Mouse (Mus musculus) lung, postnatal 14 days (tissue): ENCODE measurements around the gene Sppl2a.
"Not testable (repeated sequence)": the region's sequence is repeated elsewhere in the genome, so short reads cannot be mapped to it uniquely, and the experiment has no call there.

Experiments used
- DNase-seq: peaks from one replicate; pipeline ENCODE4 v3.0.0; 2021

Sppl2a gene

DNA sequence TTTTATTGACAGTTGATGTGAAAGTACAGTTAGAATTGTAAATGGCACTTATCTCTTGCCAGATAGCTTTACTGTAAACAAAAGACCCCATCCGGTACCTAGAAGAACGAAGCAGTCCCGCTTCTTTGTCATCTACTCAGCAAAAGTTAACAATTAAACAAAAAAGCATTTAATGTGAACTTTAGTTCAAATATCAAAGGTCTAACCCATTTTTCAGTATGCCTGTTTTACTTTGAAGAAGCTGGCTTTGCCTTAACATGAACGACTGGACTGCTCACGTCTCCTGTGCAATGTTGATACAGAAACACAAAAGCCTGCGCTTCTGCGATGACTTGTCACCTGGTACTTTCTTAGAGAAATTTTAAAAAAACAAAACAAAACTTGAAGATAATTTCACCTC lies 40.7 kb downstream of the Sppl2a start:
- no peak for DNase-seq

- DNase-seq = no peak
Measured at GRCm38 (mm10) chr2:126891743-126892142, 41.3 kb downstream of the Sppl2a start.

- DNase-seq = no peak
Measured at GRCm38 (mm10) chr2:126887141-126887540, 45.9 kb downstream of the Sppl2a start.

GRCm38 (mm10) chr2:126885871-126886270 lies 47.2 kb downstream of the Sppl2a start:
- no peak for DNase-seq

GRCm38 (mm10) chr2:126882711-126883110 lies 50.3 kb downstream of the Sppl2a start:
- DNase-seq = not testable (repeated sequence)

DNA sequence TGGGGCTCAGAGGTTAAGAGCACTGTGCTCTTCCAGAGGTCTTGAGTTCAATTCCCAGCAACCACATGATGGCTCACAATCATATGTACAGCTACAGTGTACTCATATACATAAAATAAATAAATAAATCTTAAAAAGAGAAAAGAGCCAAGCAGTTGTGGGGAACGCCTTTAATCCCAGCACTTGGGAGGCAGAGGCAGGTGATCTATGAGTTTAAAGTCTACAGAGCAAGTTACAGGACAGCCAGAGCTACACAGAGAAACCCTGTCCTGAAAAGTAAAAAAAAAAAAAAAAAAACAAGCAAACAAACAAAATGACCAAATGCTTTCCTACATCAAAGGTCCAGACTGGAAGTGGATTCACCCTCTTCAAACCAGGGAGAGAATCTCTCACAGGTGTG lies 55.0 kb downstream of the Sppl2a start:
- no peak for DNase-seq

DNA sequence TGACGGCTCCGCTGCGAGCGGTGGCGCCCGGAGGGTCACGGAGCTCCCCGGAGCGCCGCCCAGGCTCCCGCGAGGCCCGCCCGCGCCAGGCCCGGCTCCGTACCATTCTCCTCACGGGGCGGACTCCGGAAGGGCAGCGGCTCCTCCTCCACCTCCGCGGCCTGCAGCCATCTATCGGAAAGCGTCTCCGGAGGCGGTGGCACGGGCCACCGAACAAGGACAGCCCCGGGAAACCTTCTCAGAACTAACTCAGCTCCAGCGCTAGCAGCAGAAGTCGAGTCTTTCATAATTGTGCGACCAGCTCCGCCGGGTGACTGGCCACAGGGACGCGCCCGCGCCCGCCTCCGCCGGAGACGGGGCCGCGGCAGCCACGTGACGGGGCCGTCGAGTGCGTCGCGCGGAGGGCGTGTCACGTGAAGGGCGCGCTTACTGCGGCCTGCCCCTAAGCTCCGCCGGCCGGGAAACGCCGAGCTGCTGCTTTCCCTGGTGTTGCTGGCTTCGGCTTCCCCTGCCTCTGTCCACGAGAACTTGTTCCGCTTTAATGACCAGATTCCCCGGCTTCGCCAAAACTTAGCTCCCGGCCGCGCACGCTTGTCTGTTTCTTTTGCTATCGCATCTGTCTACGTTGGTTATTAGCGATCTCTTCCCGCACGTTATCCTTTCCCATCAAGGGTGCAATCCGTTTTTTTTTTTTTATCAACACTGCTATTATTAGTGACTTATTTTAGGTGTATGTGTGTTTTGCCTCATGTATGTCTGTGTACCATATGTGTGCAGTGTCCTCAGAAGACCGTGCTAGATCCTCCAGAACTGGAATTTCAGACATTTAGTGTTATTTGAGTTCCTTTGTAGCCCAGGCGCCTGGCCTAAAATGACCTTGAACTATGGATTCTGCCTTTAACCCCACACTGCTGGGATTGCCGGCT lies 56.9 kb downstream of the Sppl2a start, which contains the start of gene Trpm7:
Trpm7 (minus strand) TSS at position 360 of the 926 bp plus-strand sequence.
- DNase-seq = peak; percentile 91

DNA sequence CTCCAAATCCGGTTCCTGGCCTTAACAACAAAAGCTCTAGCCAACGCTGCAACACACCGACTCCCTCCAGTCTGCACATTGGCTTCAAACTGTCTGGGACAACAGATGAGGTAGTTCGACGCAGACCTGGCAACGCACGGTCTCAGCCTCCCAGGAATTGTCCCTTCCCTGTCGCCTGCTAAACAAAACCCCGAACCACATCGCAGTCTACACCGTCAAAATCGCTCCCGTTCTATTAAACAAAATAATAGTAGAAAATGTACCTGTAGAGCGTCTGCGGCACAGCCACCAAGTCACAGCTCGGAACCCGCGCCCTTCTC lies 57.6 kb downstream of the Sppl2a start:
- DNase-seq = peak; percentile 26

DNA sequence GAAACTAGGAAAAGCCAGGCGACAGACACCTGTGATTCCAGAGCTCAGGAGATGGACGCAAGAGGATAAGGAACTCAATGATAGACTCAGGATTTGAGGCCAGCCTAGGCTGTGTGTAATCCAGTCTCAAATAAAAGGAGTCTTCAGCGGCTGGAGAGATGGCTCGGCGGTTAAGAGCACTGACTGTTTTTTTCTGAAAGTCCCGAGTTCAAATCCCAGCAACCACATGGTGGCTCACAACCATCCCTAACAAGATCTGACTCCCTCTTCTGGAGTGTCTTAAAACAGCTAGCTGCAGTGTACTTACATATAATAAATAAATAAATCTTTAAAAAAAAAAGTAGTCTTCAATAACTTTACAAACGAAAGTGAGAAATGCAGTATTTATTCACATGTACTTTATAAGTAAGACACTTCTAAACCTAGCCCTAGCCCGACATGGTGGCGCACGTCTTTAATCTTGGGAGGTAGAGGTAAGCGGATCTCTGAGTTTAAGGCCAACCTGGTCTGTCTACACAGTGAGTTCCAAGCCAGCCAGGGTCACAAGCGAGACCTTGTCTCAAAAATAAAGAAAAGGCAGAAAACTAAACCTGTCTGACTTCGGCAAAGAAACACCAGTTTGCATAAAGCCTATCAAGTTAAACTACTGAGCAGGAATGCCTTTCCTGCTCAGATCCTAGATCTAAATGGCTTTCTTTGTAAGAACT lies 58.1 kb downstream of the Sppl2a start:
- DNase-seq = no peak

- no peak for DNase-seq
Measured at GRCm38 (mm10) chr2:126866301-126866700, 66.7 kb downstream of the Sppl2a start.

DNA sequence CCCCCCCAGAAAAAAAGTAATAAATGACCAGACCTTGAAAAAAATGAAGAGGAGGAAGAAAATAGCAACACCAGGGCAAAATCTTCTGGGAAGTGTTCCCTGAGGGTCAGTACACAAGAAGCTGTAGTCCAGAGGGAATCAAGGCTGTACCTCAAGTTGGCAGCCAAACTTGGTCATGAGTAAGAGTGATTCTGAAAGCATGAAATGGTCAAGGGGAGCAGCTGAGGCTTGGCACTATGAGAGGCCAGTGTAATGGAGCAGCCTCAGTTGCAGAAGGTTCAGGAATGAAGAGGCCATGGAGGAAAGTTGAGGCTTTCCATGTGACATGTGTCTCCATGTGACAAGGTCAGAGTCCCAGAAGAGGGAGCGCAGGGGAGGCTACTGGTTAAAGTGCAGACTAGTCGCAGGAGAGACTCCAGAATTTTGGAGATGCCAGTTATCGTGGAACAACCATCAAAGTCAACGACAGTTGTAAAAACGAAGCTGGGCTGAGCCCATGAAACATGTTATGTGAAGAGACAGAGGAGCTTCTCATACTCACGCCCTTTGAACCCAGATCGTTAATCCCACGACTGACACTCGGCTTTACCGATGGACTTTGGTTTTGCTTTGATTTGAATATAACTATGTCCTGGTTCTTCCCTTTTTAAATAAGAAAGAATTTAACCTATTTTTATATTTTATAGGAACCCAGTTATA lies 67.4 kb downstream of the Sppl2a start:
- DNase-seq = no peak

GRCm38 (mm10) chr2:126865026-126865425 lies 68.0 kb downstream of the Sppl2a start:
- no peak for DNase-seq

DNA sequence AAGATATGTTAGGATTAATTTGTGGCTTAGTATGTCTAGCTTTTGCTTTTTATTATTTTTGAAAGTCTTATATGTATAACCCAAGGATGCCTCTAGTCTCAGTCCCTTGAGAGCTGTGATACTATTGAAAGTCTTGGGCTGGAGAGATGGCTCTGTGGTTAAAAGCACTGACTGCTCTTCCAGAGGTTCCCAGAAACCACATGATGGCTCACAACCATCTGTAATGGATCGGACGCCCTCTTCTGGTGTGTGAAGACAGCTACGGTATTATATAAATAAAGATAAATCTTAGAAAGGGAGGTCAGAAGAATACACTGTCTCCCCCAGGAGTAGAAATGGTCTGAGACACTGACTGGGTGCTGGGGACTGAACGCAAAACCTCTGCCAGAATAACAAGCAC lies 88.3 kb downstream of the Sppl2a start:
- DNase-seq = no peak
